Mouse (Mus musculus) stomach, embryonic 15.5 days (tissue): ENCODE measurements around the gene Hpca. TPM values are rescaled to one million over a fixed set of nuclear protein-coding genes. Genes with fewer than 3 reads are reported as not detected.

Experiments used
- ATAC-seq: fragments of 200-750 bp; cut with Nextera tagmentation; 2 replicates; pipeline ENCODE4 v1.8.0; 2017; ENCODE audit warnings: low read depth, moderate number of reproducible peaks, moderate TSS enrichment; ENCODE audit not compliant: insufficient read depth, low FRiP score
- H3K27ac ChIP-seq: fragments of 300-500 bp; sonication (generic); 2 replicates; pipeline ENCODE4 v1.5.1; 2015; ENCODE audit warnings: mild to moderate bottlenecking, inconsistent platforms
- H3K27me3 ChIP-seq: fragments of 300-500 bp; sonication (generic); replicated peaks from 2 replicates; pipeline ENCODE4 v1.6.1; 2015; ENCODE audit warnings: inconsistent platforms
- H3K36me3 ChIP-seq: fragments of 300-500 bp; sonication (generic); 2 replicates; pipeline ENCODE4 v1.6.1; 2015; ENCODE audit warnings: inconsistent platforms
- H3K4me1 ChIP-seq: fragments of 300-500 bp; sonication (generic); 2 replicates; pipeline ENCODE4 v1.6.1; 2015; ENCODE audit warnings: inconsistent platforms
- H3K4me2 ChIP-seq: fragments of 300-500 bp; sonication (generic); 2 replicates; pipeline ENCODE4 v1.6.1; 2015; ENCODE audit warnings: mild to moderate bottlenecking, inconsistent platforms
- H3K4me3 ChIP-seq: fragments of 300-500 bp; sonication (generic); replicated peaks from 2 replicates; pipeline ENCODE4 v1.5.1; 2015; ENCODE audit warnings: inconsistent platforms
- H3K9ac ChIP-seq: fragments of 300-500 bp; sonication (generic); 2 replicates; pipeline ENCODE4 v1.6.1; 2015; ENCODE audit warnings: inconsistent platforms
- H3K9me3 ChIP-seq: fragments of 300-500 bp; sonication (generic); 2 replicates; pipeline ENCODE4 v1.6.1; 2016; ENCODE audit warnings: inconsistent platforms
- WGBS: fragments of 180-500 bp; shearing (Covaris S2); methylation state at CpG from one replicate; pipeline ENCODE4 v1.1.7; 2015; 5-methylcytosine and 5-hydroxymethylcytosine counted together
- polyA plus RNA-seq: library from polyadenylated mRNA; unstranded; fragments of >200 nt; fragmentation: Nextera tagmentation; extraction: Ambion mirVana; gene quantifications from 2 replicates; pipeline ENCODE4 v1.2.1, GENCODE M21; 2015

Hpca gene
- polyA plus RNA-seq, 1 experiment from 2014 or later: 2.4 TPM

GRCm38 (mm10) chr4:129134799-129135585 lies 13.2 kb upstream of the Hpca start:
- Histone ChIP-seq H3K4me2 (peak overlapping the region; percentile 42), H3K4me1 (peaks cover 25% of the 10 kb centered on the region), H3K9me3 (no peaks in the 10 kb centered on the region), H3K4me3 (peak overlapping the region; percentile 11; the same call in 1 of the 2 replicates), H3K27me3 (peaks cover 31% of the 10 kb centered on the region), H3K27ac (no peak overlapping the region), H3K9ac (no peak overlapping the region), H3K36me3 (no peaks in the 10 kb centered on the region)
- WGBS: 10% methylated on average over 15 of the region's 15 CpGs
- no peak for ATAC-seq

- 3% methylated on average over 16 of the region's 17 CpGs for WGBS
- no peak overlapping the region for H3K27ac ChIP-seq
These were observed 9.0 kb upstream of the Hpca start for GRCm38 (mm10) chr4:129130755-129131303.

GRCm38 (mm10) chr4:129130149-129130548 lies 8.3 kb upstream of the Hpca start:
- Histone ChIP-seq H3K4me2 (peak overlapping the region; percentile 52), H3K9ac (no peak overlapping the region), H3K27ac (no peak overlapping the region), H3K36me3 (no peaks in the 10 kb centered on the region), H3K27me3 (peaks cover 7% of the 10 kb centered on the region; the same call in 1 of the 2 replicates), H3K9me3 (no peaks in the 10 kb centered on the region), H3K4me3 (no peak overlapping the region), H3K4me1 (peaks cover 31% of the 10 kb centered on the region)
- ATAC-seq: no peak
- 5% methylated on average over 8 of the region's 8 CpGs for WGBS

More at GRCm38 (mm10) chr4:129130755-129131303, 9.0 kb upstream of the Hpca start:
- ATAC-seq: peak; percentile 65; the same call in 1 of the 2 replicates
- Histone ChIP-seq H3K4me2 (peak overlapping the region; percentile 52), H3K4me1 (peaks cover 25% of the 10 kb centered on the region), H3K36me3 (no peaks in the 10 kb centered on the region), H3K27me3 (peaks cover 7% of the 10 kb centered on the region), H3K9ac (no peak overlapping the region), H3K9me3 (no peaks in the 10 kb centered on the region), H3K4me3 (peak overlapping the region; percentile 31)

DNA sequence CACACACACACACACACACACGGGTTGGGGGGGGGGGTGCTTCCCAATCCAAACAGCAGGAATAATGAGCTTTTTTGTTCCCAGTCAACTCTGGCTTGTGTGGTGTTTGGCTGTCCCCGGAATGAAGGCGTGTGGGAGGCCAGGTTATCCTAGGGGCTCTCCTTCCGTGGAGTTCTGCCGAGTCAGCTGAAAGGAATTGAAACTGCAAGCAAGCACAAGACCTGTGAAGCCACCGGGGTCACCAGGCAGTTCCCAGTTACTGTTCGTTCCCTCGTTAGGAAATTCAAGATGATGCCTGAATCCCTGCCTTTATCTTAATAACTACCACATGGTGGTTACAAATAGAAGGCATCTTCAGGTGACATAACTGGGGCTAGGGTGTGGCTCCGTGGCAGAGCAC lies 7.6 kb upstream of the Hpca start:
- Histone ChIP-seq H3K4me2 (no peak overlapping the region), H3K4me3 (no peak overlapping the region), H3K36me3 (no peaks in the 10 kb centered on the region), H3K4me1 (peaks cover 29% of the 10 kb centered on the region), H3K9me3 (no peaks in the 10 kb centered on the region), H3K9ac (no peak overlapping the region), H3K27ac (no peak overlapping the region), H3K27me3 (peaks cover 8% of the 10 kb centered on the region; the same call in 1 of the 2 replicates)
- no peak for ATAC-seq
- WGBS: 38% methylated on average over 9 of the region's 9 CpGs

- no peak for ATAC-seq
- Histone ChIP-seq H3K4me1 (peaks cover 29% of the 10 kb centered on the region), H3K9ac (no peak overlapping the region), H3K4me2 (no peak overlapping the region), H3K27ac (no peak overlapping the region), H3K27me3 (peaks cover 9% of the 10 kb centered on the region; the same call in 1 of the 2 replicates), H3K9me3 (no peaks in the 10 kb centered on the region), H3K4me3 (no peak overlapping the region), H3K36me3 (no peaks in the 10 kb centered on the region)
- WGBS: 56% methylated on average over 13 of the region's 13 CpGs
These were observed 6.9 kb upstream of the Hpca start for GRCm38 (mm10) chr4:129128582-129129338.

- no peak for ATAC-seq
- Histone ChIP-seq H3K27ac (no peak overlapping the region), H3K4me2 (peak overlapping the region; percentile 46)
These were observed 4.1 kb upstream of the Hpca start for GRCm38 (mm10) chr4:129125736-129126451.

DNA sequence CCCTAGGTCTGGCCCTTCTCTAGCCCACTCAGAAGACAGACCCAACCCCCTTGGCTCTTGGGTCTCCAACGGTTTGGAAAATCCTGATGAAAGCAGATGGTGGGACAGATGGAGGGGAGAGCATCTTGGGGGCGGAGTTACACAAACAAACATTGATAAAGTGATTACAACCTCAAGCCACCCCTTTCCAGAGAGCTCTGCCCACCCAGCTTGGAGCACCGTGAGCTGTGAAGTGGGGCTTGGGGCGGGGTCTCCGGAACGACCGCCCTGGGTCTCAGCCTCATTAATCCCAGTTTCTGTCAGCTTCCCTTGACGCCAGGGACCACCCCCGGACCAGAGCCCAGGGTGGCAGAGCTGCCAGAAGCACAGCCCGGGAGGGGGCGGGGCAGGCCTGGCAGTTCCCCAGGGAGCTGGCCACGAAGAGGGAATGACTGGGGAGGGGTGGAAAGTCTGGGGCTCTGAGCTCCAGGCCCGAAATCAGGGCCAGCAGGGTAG lies 2.9 kb upstream of the Hpca start:
- Histone ChIP-seq H3K9me3 (no peaks in the 10 kb centered on the region), H3K27ac (no peak overlapping the region; the same call in 1 of the 2 replicates), H3K4me2 (0 out of 2 replicates have a peak overlapping the region, but pooled peaks have one; percentile 19), H3K9ac (no peak overlapping the region), H3K4me3 (no peak overlapping the region), H3K4me1 (peaks cover 30% of the 10 kb centered on the region), H3K27me3 (peaks cover 34% of the 10 kb centered on the region), H3K36me3 (no peaks in the 10 kb centered on the region)
- 5% methylated on average over 13 of the region's 13 CpGs for WGBS
- no peak for ATAC-seq

More at GRCm38 (mm10) chr4:129125736-129126451, 4.1 kb upstream of the Hpca start:
- no peaks in the 10 kb centered on the region for H3K36me3 ChIP-seq
- peak overlapping the region; percentile 18 for H3K4me3 ChIP-seq
- H3K9me3 ChIP-seq: no peaks in the 10 kb centered on the region
- no peak overlapping the region for H3K9ac ChIP-seq
- H3K27me3 ChIP-seq: peaks cover 26% of the 10 kb centered on the region
- H3K4me1 ChIP-seq: peaks cover 34% of the 10 kb centered on the region
- WGBS: 10% methylated on average over 19 of the region's 19 CpGs

DNA sequence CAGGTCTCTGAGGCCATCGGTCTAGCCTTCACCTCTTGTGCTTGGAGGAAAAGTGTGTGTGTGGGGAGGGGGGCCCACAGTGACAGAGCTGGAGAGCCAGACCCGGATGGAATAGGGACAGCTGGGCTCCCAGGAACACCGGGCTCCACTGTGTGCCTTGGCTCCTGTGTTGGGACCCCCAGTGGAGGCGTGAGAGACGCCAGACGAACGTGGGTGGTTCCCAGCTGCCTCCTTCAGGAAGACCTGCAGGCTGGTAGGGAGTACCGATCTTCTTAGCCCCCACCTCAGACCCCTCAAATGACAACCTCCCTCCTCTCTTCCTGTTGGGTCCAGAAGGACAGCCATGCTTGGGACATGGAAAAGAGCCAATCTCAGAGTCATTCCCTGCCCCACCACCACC lies 883 bp upstream of the Hpca start:
- 21% methylated on average over 8 of the region's 8 CpGs for WGBS
- Histone ChIP-seq H3K4me1 (peaks cover 30% of the 10 kb centered on the region), H3K9me3 (no peaks in the 10 kb centered on the region), H3K27ac (no peak overlapping the region), H3K4me3 (no peak overlapping the region), H3K4me2 (no peak overlapping the region), H3K27me3 (peaks cover 34% of the 10 kb centered on the region), H3K9ac (no peak overlapping the region), H3K36me3 (no peaks in the 10 kb centered on the region)
- ATAC-seq: no peak

DNA sequence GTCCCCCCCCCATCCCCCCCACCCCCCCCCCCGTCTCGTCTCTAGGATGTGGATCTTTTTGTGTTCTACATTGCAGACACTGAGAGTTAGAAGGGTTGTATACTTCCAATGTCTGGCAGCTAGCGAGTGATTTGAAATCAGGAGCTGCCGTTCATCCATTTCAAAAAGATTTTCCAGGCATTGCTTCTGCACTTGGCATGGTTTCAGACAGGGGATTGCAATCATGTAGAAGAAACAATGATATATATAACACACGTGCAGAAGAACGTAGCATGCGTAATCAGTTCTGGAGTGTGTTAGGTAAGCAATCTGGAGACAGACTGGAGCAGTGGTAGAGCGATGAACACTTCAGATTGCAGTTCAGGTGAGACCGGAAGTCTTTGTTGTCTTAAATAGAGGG lies 271 bp upstream of the Hpca start:
- ATAC-seq: no peak
- Histone ChIP-seq H3K9me3 (no peaks in the 10 kb centered on the region), H3K4me3 (no peak overlapping the region), H3K9ac (no peak overlapping the region), H3K27ac (no peak overlapping the region), H3K27me3 (peaks cover 34% of the 10 kb centered on the region), H3K36me3 (no peaks in the 10 kb centered on the region), H3K4me2 (no peak overlapping the region), H3K4me1 (peaks cover 30% of the 10 kb centered on the region)
- 21% methylated on average over 9 of the region's 9 CpGs for WGBS

- no peaks in the 10 kb centered on the region for H3K9me3 ChIP-seq
- H3K27ac ChIP-seq: no peak overlapping the region
- peaks cover 24% of the 10 kb centered on the region for H3K4me1 ChIP-seq
- peak; percentile 40 for ATAC-seq
- H3K4me2 ChIP-seq: peak overlapping the region; percentile 93
- peaks cover 34% of the 10 kb centered on the region for H3K27me3 ChIP-seq
- 1% methylated on average over 54 of the region's 59 CpGs for WGBS
- H3K4me3 ChIP-seq: peak overlapping the region; percentile 44
- no peak overlapping the region for H3K9ac ChIP-seq
- no peaks in the 10 kb centered on the region for H3K36me3 ChIP-seq
These were observed 1.1 kb downstream of the Hpca start for GRCm38 (mm10) chr4:129120520-129121445.
